Mouse (Mus musculus) stomach, embryonic 14.5 days (tissue): Measurements from ENCODE around the gene Fshr. TPM values are rescaled to one million over a fixed set of nuclear protein-coding genes. Genes with fewer than 3 reads are reported as not detected.

Source experiments
- ATAC-seq: fragments of 200-750 bp; cut with Nextera tagmentation; 2 replicates; pipeline ENCODE4 v1.8.0; 2017; ENCODE audit warnings: low read depth, moderate TSS enrichment; ENCODE audit not compliant: insufficient number of reproducible peaks, insufficient read depth, low FRiP score
- H3K27ac ChIP-seq: fragments of 300-500 bp; sonication (generic); 2 replicates; pipeline ENCODE4 v1.5.1; 2014; ENCODE audit warnings: mild to moderate bottlenecking, low read length, moderate library complexity, mixed read lengths
- H3K27me3 ChIP-seq: fragments of 300-500 bp; sonication (generic); 2 replicates; pipeline ENCODE4 v1.6.1; 2014; ENCODE audit warnings: low read length, control low read depth, mixed read lengths; ENCODE audit not compliant: control insufficient read depth, insufficient read depth
- H3K36me3 ChIP-seq: fragments of 300-500 bp; sonication (generic); 2 replicates; pipeline ENCODE4 v1.6.1; 2014; ENCODE audit warnings: mild to moderate bottlenecking, control low read depth, low read length, moderate library complexity, mixed read lengths; ENCODE audit not compliant: control insufficient read depth, insufficient read depth
- H3K4me1 ChIP-seq: fragments of 300-500 bp; sonication (generic); 2 replicates; pipeline ENCODE4 v1.6.1; 2014; ENCODE audit warnings: low read length, control low read depth, mixed read lengths; ENCODE audit not compliant: control insufficient read depth, insufficient read depth
- H3K4me2 ChIP-seq: fragments of 300-500 bp; sonication (generic); replicated peaks from 2 replicates; pipeline ENCODE4 v1.6.1; 2014; ENCODE audit warnings: low read depth, low read length, control low read depth
- H3K4me3 ChIP-seq: fragments of 300-500 bp; sonication (generic); 2 replicates; pipeline ENCODE4 v1.5.1; 2014; ENCODE audit warnings: low read depth, low read length, control low read depth
- H3K9ac ChIP-seq: fragments of 300-500 bp; sonication (generic); replicated peaks from 2 replicates; pipeline ENCODE4 v1.6.1; 2014; ENCODE audit warnings: low read depth, mild to moderate bottlenecking, control low read depth, low read length, moderate library complexity, mixed read lengths
- H3K9me3 ChIP-seq: fragments of 300-500 bp; sonication (generic); 2 replicates; pipeline ENCODE4 v1.6.1; 2016; ENCODE audit warnings: low read depth, low read length, control low read depth; ENCODE audit not compliant: control insufficient read depth
- WGBS: fragments of 180-500 bp; shearing (Covaris S2); extraction: QIAGEN DNeasy Blood & Tissue Kit; methylation state at CpG from one replicate; pipeline ENCODE4 v1.1.7; 2014; 5-methylcytosine and 5-hydroxymethylcytosine counted together
- polyA plus RNA-seq: library from polyadenylated mRNA; unstranded; fragments of >200 nt; fragmentation: Nextera tagmentation; extraction: Ambion mirVana; gene quantifications from 2 replicates; pipeline ENCODE4 v1.2.1, GENCODE M21; 2014

Gene Fshr
- polyA plus RNA-seq, 1 experiment from 2014 or later: not detected

- H3K9me3 ChIP-seq: no peaks in the 10 kb centered on the region
- H3K27ac ChIP-seq: no peak overlapping the region
- no peak overlapping the region for H3K9ac ChIP-seq
- H3K36me3 ChIP-seq: no peaks in the 10 kb centered on the region
- no peak overlapping the region for H3K4me2 ChIP-seq
- ATAC-seq: no peak
- no peaks in the 10 kb centered on the region for H3K27me3 ChIP-seq
- H3K4me3 ChIP-seq: no peak overlapping the region
- no peaks in the 10 kb centered on the region for H3K4me1 ChIP-seq
Observed at GRCm38 (mm10) chr17:89013691-89014090, 186.8 kb downstream of the Fshr start.

DNA sequence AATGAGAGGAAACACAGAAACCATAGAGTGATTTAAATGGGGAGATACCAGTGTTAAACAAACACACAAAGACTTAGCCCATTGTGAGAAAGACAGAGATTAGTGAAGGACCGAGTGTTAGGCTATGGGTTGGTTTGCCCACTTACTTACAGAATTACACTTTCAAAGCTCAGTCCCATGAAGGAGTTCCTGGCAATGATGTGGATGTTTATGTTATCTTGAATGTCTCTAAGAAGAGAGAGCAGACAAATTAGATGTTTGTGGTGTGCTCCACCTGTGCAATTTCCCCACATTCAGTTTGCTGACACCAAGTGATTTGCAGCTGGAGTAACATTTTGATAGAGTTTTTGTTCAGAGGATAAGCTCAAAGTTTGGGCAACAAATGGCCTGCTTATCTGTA lies 191.4 kb downstream of the Fshr start:
- no peak overlapping the region for H3K27ac ChIP-seq
- no peak for ATAC-seq
- H3K36me3 ChIP-seq: no peaks in the 10 kb centered on the region
- no peaks in the 10 kb centered on the region for H3K9me3 ChIP-seq
- H3K9ac ChIP-seq: no peak overlapping the region
- no peak overlapping the region for H3K4me3 ChIP-seq
- 50% methylated on average over 1 of the region's 1 CpGs for WGBS
- H3K4me1 ChIP-seq: no peaks in the 10 kb centered on the region
- no peak overlapping the region for H3K4me2 ChIP-seq
- H3K27me3 ChIP-seq: no peaks in the 10 kb centered on the region

DNA sequence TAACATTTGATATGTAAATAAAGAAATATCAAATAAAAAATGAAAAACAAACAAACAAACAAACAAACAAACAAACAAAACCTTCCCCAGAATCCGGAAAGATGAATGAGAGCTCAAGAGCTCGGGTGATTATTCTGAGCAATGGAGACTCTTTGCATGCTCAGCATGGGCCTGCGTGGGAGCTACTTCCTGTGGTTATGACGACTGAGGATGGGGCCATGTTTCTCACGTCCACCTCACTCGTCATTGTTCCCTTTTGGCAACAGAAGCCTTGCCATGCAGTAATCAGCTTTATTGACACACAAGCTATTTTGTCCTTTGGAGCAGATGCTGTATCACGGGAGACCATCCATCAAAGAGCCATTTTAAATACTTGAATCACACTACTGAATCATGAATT lies 191.8 kb downstream of the Fshr start:
- no peaks in the 10 kb centered on the region for H3K27me3 ChIP-seq
- no peaks in the 10 kb centered on the region for H3K36me3 ChIP-seq
- H3K4me1 ChIP-seq: no peaks in the 10 kb centered on the region
- H3K4me3 ChIP-seq: no peak overlapping the region
- no peak overlapping the region for H3K9ac ChIP-seq
- no peak overlapping the region for H3K4me2 ChIP-seq
- ATAC-seq: no peak
- H3K9me3 ChIP-seq: no peaks in the 10 kb centered on the region
- no peak overlapping the region for H3K27ac ChIP-seq
- 82% methylated on average over 7 of the region's 7 CpGs for WGBS

- WGBS: 79% methylated on average over 5 of the region's 5 CpGs
- Histone ChIP-seq H3K4me1 (no peaks in the 10 kb centered on the region), H3K4me3 (no peak overlapping the region), H3K4me2 (no peak overlapping the region), H3K9me3 (no peaks in the 10 kb centered on the region), H3K36me3 (no peaks in the 10 kb centered on the region), H3K27ac (no peak overlapping the region), H3K9ac (no peak overlapping the region), H3K27me3 (no peaks in the 10 kb centered on the region)
- ATAC-seq: no peak
Observed at GRCm38 (mm10) chr17:89005959-89006358, 194.5 kb downstream of the Fshr start.

DNA sequence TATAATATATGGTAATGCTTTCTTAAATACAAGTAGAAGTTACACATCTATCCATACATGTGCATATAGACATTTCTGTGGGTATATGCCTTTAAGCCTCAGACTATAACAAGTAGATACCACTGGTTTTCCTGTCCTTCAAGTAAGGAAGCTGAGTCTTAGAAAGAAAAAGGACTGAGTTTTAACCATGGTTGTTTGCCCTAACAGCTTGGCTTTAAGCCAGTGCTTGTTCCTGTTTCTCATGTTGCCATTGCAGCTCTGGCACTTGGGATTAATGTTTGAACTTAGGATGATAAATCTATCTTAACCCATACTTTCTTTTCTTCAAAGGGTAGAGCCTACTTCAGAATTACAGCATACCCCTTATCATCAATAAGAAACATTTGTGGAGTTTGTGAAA lies 200.6 kb downstream of the Fshr start:
- no peak for ATAC-seq
- no peaks in the 10 kb centered on the region for H3K9me3 ChIP-seq
- H3K4me1 ChIP-seq: no peaks in the 10 kb centered on the region
- H3K4me2 ChIP-seq: no peak overlapping the region
- H3K36me3 ChIP-seq: no peaks in the 10 kb centered on the region
- H3K27me3 ChIP-seq: no peaks in the 10 kb centered on the region
- H3K9ac ChIP-seq: no peak overlapping the region
- H3K4me3 ChIP-seq: no peak overlapping the region
- no peak overlapping the region for H3K27ac ChIP-seq

- ATAC-seq: no peak
- Histone ChIP-seq H3K36me3 (no peaks in the 10 kb centered on the region), H3K27ac (no peak overlapping the region), H3K9ac (no peak overlapping the region), H3K4me1 (no peaks in the 10 kb centered on the region), H3K9me3 (no peaks in the 10 kb centered on the region), H3K4me2 (no peak overlapping the region), H3K27me3 (no peaks in the 10 kb centered on the region), H3K4me3 (no peak overlapping the region)
- 58% methylated on average over 1 of the region's 1 CpGs for WGBS
Observed at GRCm38 (mm10) chr17:88998243-88998642, 202.2 kb downstream of the Fshr start.

DNA sequence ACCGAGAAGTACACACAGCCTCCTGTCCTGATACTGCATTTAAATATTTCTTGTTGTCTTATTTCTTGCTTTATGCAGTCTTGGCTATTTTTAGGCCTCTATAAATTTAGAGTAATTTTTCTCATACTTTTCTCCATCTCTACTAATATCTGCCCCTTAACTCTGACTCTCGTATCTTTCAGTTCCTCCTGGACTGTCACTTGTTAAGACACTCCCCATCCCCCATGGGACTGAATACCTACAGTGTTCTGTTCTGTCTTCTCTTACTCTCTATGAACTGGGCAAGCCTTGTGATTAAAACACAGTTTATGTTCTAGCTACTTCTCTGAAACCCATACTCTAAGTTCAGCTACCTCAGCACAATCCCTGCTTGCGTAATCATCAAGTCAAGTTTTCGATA lies 209.2 kb downstream of the Fshr start:
- H3K9me3 ChIP-seq: no peaks in the 10 kb centered on the region
- H3K4me1 ChIP-seq: no peaks in the 10 kb centered on the region
- H3K36me3 ChIP-seq: no peaks in the 10 kb centered on the region
- WGBS: 87% methylated on average over 4 of the region's 4 CpGs
- H3K4me3 ChIP-seq: no peak overlapping the region
- no peaks in the 10 kb centered on the region for H3K27me3 ChIP-seq
- H3K27ac ChIP-seq: no peak overlapping the region
- no peak for ATAC-seq
- H3K4me2 ChIP-seq: no peak overlapping the region
- H3K9ac ChIP-seq: no peak overlapping the region

GRCm38 (mm10) chr17:88980708-88981355 lies 219.6 kb downstream of the Fshr start:
- no peak for ATAC-seq
- Histone ChIP-seq H3K4me3 (no peak overlapping the region), H3K9ac (no peak overlapping the region), H3K9me3 (no peaks in the 10 kb centered on the region), H3K4me1 (no peaks in the 10 kb centered on the region), H3K27me3 (no peaks in the 10 kb centered on the region), H3K4me2 (no peak overlapping the region), H3K36me3 (no peaks in the 10 kb centered on the region), H3K27ac (no peak overlapping the region)
- WGBS: 75% methylated on average over 10 of the region's 10 CpGs

DNA sequence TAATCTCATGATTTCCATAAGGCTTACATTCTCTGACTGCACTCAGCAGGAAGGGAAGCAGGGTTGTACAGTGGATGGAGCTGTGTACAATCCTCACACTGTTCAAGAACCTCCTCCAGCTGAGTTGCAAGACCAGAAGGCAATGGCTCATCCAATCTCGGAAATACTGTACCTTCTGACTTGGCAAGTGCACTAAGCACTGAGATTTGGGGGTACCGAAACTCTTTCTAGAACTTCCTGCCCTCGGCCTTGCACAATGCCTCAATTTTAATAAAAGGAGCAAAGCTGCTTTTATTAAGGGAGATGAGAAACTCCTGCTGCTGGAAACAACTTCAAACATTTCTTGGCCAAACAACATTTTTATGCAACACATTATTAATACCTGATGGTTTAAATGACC lies 225.9 kb downstream of the Fshr start:
- Histone ChIP-seq H3K4me2 (no peak overlapping the region), H3K9me3 (no peaks in the 10 kb centered on the region), H3K27me3 (no peaks in the 10 kb centered on the region), H3K36me3 (no peaks in the 10 kb centered on the region), H3K4me1 (no peaks in the 10 kb centered on the region), H3K9ac (no peak overlapping the region), H3K27ac (no peak overlapping the region), H3K4me3 (no peak overlapping the region)
- no peak for ATAC-seq
- 77% methylated on average over 3 of the region's 3 CpGs for WGBS
